Mouse (Mus musculus): ENCODE results near the gene Efna5.

The Efna5 gene

GRCm38 (mm10) chr17:62788783-62789182 lies 92.3 kb downstream of the Efna5 start:
- in situ Hi-C loops (cut with MseI, MboI) = no loop called here

GRCm38 (mm10) chr17:62787855-62788254 lies 93.3 kb downstream of the Efna5 start:
- in situ Hi-C loops (cut with MseI, MboI) = no loop called here

GRCm38 (mm10) chr17:62786602-62786907 lies 94.6 kb downstream of the Efna5 start:
- in situ Hi-C loops (cut with MseI, MboI) = no loop called here

- in situ Hi-C loops (cut with MseI, MboI) = no loop called here
These were observed 95.1 kb downstream of the Efna5 start for GRCm38 (mm10) chr17:62785781-62786601.

GRCm38 (mm10) chr17:62784274-62785171 lies 96.6 kb downstream of the Efna5 start:
- in situ Hi-C loops (cut with MseI, MboI) = no loop called here

- in situ Hi-C loops (cut with MseI, MboI) = no loop called here
These were observed 97.4 kb downstream of the Efna5 start for GRCm38 (mm10) chr17:62783524-62784273.

GRCm38 (mm10) chr17:62782826-62783404 lies 98.2 kb downstream of the Efna5 start:
- in situ Hi-C loops (cut with MseI, MboI) = no loop called here

- in situ Hi-C loops (cut with MseI, MboI) = no loop called here
These were observed 100.0 kb downstream of the Efna5 start for GRCm38 (mm10) chr17:62781120-62781519.

- in situ Hi-C loops (cut with MseI, MboI) = no loop called here
These were observed 103.1 kb downstream of the Efna5 start for GRCm38 (mm10) chr17:62777858-62778564.

- in situ Hi-C loops (cut with MseI, MboI) = no loop called here
These were observed 104.4 kb downstream of the Efna5 start for GRCm38 (mm10) chr17:62776710-62777109.

- in situ Hi-C loops (cut with MseI, MboI) = no loop called here
These were observed 105.1 kb downstream of the Efna5 start for GRCm38 (mm10) chr17:62775976-62776375.

GRCm38 (mm10) chr17:62775401-62775800 lies 105.7 kb downstream of the Efna5 start:
- in situ Hi-C loops (cut with MseI, MboI) = no loop called here

- in situ Hi-C loops (cut with MseI, MboI) = no loop called here
These were observed 106.4 kb downstream of the Efna5 start for GRCm38 (mm10) chr17:62774749-62775148.

GRCm38 (mm10) chr17:62766705-62767104 lies 114.4 kb downstream of the Efna5 start:
- in situ Hi-C loops (cut with MseI, MboI) = no loop called here

GRCm38 (mm10) chr17:62765165-62765564 lies 116.0 kb downstream of the Efna5 start:
- in situ Hi-C loops (cut with MseI, MboI) = no loop called here

- in situ Hi-C loops (cut with MseI, MboI) = no loop called here
These were observed 124.2 kb downstream of the Efna5 start for GRCm38 (mm10) chr17:62756951-62757350.

- in situ Hi-C loops (cut with MseI, MboI) = no loop called here
These were observed 125.5 kb downstream of the Efna5 start for GRCm38 (mm10) chr17:62755635-62756034.

- in situ Hi-C loops (cut with MseI, MboI) = no loop called here
These were observed 126.5 kb downstream of the Efna5 start for GRCm38 (mm10) chr17:62754638-62755037.

GRCm38 (mm10) chr17:62752381-62752889 lies 128.7 kb downstream of the Efna5 start:
- in situ Hi-C loops (cut with MseI, MboI) = no loop called here

GRCm38 (mm10) chr17:62750647-62751046 lies 130.5 kb downstream of the Efna5 start:
- in situ Hi-C loops (cut with MseI, MboI) = no loop called here

Measured in mouse trophoblast stem cell (cell line).